Mouse (Mus musculus) stomach, postnatal 0 days (tissue): Measurements from ENCODE around the gene Rbp7.

Experiments used
- CTCF ChIP-seq: IDR thresholded peaks from 2 replicates; pipeline ENCODE4 v1.5.1; 2016; ENCODE audit warnings: antibody characterized with exemption, low read depth, mild to moderate bottlenecking, moderate library complexity
- EP300 ChIP-seq: optimal IDR thresholded peaks from 2 replicates; pipeline ENCODE3; 2016; ENCODE audit warnings: antibody characterized with exemption

- no peak for TF ChIP-seq EP300
- no peak for TF ChIP-seq CTCF
These were observed 53.2 kb downstream of the Rbp7 start for GRCm38 (mm10) chr4:149401591-149401982.
